Mouse (Mus musculus) MEL (cell line): ENCODE measurements around the gene Baiap2.

Experiments used
- POLR2A ChIP-seq, 2 experiments: IDR thresholded peaks; 2 replicates each; pipeline ENCODE4 v1.6.1; 2011 to 2012; ENCODE audit warnings: low read length in 2 of 2, mild to moderate bottlenecking in 2 of 2, control low read depth in 1 of 2, improper control_type of control experiment in 1 of 2, low read depth in 1 of 2, moderate library complexity in 1 of 2; ENCODE audit not compliant: control insufficient read depth in 1 of 2, insufficient read depth in 1 of 2, poor library complexity in 1 of 2
- TAL1 ChIP-seq: IDR thresholded peaks from 2 replicates; pipeline ENCODE4 v1.6.1; 2012; ENCODE audit warnings: mild to moderate bottlenecking, inconsistent platforms, low read length, moderate library complexity, mixed read lengths

DNA sequence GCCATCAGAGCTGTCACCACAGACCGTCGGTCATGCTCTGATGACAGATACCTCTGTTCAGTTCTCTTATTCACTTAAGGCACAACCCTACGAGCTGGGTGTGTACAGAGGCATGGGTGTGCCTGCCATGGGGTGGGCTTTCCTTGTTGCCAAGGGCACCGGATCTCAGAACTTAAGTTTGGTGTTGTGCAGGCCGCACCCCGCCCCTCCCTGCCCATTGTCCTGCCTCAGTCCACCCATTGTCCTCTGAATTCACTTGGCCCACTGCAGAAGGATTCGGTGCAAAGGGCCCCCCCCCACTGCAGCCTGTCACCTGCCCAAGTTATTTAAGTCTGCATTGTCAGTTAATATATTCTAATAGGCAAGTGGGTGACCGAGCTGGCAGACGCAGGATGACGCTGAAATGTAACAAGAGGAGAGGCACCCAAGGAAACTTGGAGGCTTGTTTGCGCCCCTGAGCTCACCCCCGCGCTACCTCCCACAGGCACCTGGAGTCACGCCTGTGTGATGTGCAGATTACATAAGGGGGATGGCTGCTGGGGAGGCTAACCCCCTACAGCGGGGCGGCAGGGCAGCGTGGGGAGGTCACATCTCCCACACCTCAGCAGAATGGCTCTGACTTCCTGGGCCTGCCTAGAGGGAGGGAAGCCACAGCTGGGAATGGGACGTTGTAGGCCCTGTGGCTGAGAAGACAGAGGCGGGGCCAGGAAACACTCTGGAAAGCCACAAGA lies 4.6 kb upstream of the Baiap2 start:
- no peak for TF ChIP-seq POLR2A (IDR thresholded peaks at IDR 0.05; ENCODE audit: control insufficient read depth in 1 of 2, insufficient read depth in 1 of 2, low read depth in 1 of 2, low read length in 2 of 2, poor library complexity in 1 of 2)
- no peak for TF ChIP-seq TAL1
